Mouse (Mus musculus) liver, embryonic 12.5 days (tissue): ENCODE measurements at regions not wholly inside any gene's neighbourhood (a gene's known extent, or its start where the extent isn't known, plus 50 kb on each side); places are given as distances from the start of the nearest gene placed in this dataset.

Source experiments
- ATAC-seq: fragments of 200-750 bp; cut with Nextera tagmentation; 2 replicates; pipeline ENCODE4 v1.8.0; 2017; ENCODE audit warnings: moderate number of reproducible peaks, mild to moderate bottlenecking, moderate library complexity
- H3K27ac ChIP-seq: fragments of 300-500 bp; sonication (generic); 2 replicates; pipeline ENCODE4 v1.5.1; 2016; ENCODE audit warnings: mild to moderate bottlenecking
- H3K27me3 ChIP-seq: fragments of 300-500 bp; sonication (generic); replicated peaks from 2 replicates; pipeline ENCODE4 v1.6.1; 2016; ENCODE audit warnings: mild to moderate bottlenecking, moderate library complexity
- H3K36me3 ChIP-seq: fragments of 300-500 bp; sonication (generic); 2 replicates; pipeline ENCODE4 v1.6.1; 2016; ENCODE audit warnings: mild to moderate bottlenecking, moderate library complexity
- H3K4me1 ChIP-seq: fragments of 300-500 bp; sonication (generic); 2 replicates; pipeline ENCODE4 v1.6.1; 2016
- H3K4me2 ChIP-seq: fragments of 300-500 bp; sonication (generic); 2 replicates; pipeline ENCODE4 v1.6.1; 2016; ENCODE audit warnings: mild to moderate bottlenecking, moderate library complexity
- H3K4me3 ChIP-seq: fragments of 300-500 bp; sonication (generic); 2 replicates; pipeline ENCODE4 v1.5.1; 2016; ENCODE audit warnings: mild to moderate bottlenecking, moderate library complexity
- H3K9ac ChIP-seq: fragments of 300-500 bp; sonication (generic); 2 replicates; pipeline ENCODE4 v1.6.1; 2016; ENCODE audit warnings: mild to moderate bottlenecking, moderate library complexity
- H3K9me3 ChIP-seq: fragments of 300-500 bp; sonication (generic); replicated peaks from 2 replicates; pipeline ENCODE4 v1.6.1; 2016; ENCODE audit warnings: mild to moderate bottlenecking, moderate library complexity
- whole genome bisulfite sequencing: fragments of 180-500 bp; shearing (Covaris S2); methylation state at CpG from one replicate; pipeline ENCODE4 v1.1.7; 2016; ENCODE audit not compliant: insufficient replicate concordance; 5-methylcytosine and 5-hydroxymethylcytosine counted together

DNA sequence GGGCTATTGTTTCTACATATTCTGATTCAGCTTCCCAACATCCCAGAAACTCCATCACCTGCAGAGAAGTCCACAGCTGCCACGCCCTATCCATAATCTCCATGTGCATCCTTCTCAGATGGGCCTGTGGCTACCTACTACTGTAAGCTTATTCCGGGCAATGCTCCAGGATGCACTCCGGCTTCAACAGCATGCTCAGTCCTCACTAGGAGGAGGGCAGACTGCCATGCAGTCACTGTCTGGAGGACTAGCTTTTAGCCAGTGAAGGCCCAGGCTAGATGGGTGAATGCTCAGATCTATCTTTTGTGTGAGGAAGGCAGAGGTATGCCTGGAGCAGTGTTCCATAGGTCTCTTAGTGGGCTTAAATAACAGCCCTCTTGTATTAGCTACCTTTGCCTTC is 124.7 kb downstream of the Gm19935 start:
- WGBS: 75% methylated on average over 3 of the region's 3 CpGs
- H3K27ac ChIP-seq: no peak overlapping the region
- H3K4me1 ChIP-seq: no peaks in the 10 kb centered on the region
- no peaks in the 10 kb centered on the region for H3K36me3 ChIP-seq
- no peak overlapping the region for H3K9ac ChIP-seq
- no peak overlapping the region for H3K4me2 ChIP-seq
- H3K27me3 ChIP-seq: no peaks in the 10 kb centered on the region
- H3K9me3 ChIP-seq: no peaks in the 10 kb centered on the region; the same call in 1 of the 2 replicates
- ATAC-seq: no peak
- H3K4me3 ChIP-seq: no peak overlapping the region

DNA sequence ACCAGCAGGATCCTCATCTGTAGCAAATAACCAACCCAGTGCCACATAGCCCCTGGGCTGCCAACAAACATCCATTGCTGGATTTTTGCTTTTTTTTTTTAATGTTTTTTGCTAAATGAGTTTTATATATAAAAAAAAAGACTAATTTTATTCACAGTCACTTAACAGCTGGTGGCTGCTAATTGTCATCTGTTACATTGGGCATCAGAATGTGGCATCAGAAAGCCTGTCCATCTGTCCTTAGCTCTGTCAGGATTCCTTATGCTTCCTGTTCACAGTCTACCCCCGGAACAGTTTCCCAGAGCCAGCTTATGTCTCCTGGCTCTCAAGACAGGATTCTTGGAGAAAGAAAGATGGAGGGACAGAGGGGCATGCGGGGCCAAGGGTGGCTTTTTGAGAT is 132.1 kb downstream of the Gm19935 start:
- Histone ChIP-seq H3K9me3 (no peaks in the 10 kb centered on the region; the same call in 1 of the 2 replicates), H3K9ac (no peak overlapping the region), H3K27me3 (no peaks in the 10 kb centered on the region), H3K4me3 (no peak overlapping the region), H3K36me3 (no peaks in the 10 kb centered on the region), H3K4me2 (no peak overlapping the region), H3K27ac (no peak overlapping the region), H3K4me1 (no peaks in the 10 kb centered on the region)
- 56% methylated on average over 2 of the region's 2 CpGs for WGBS
- ATAC-seq: no peak

DNA sequence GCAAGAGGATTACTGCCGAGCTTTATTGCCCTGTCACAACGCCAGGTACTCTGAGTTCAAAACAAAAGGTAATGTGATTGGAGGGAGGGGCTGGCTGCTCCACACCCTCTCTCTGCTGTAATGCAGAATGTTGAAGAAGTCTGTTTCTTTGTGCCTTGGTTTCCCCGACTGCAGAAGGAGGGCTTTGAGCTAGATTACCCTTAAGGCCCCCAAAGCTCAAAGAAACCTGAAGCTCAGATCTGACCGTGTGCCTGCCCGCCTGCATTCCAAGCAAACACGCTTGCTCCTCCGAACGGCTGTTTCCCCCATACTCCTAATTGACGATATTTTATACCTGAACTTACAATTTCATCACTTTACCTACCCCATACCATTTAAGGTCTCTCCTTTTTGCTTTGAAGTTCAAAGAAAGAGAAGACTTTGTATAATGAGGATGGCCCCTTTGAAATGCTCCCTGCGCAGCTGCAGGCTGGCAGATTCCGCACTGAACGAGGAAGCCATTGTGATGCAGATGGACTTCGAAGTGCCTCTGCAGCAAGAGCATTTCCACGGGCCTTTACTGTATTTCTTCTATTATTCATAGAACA is 146.6 kb downstream of the Gm19935 start:
- no peak overlapping the region for H3K9ac ChIP-seq
- no peak for ATAC-seq
- H3K36me3 ChIP-seq: no peaks in the 10 kb centered on the region
- no peak overlapping the region for H3K4me3 ChIP-seq
- 7% methylated on average over 14 of the region's 14 CpGs for WGBS
- H3K27me3 ChIP-seq: no peaks in the 10 kb centered on the region
- H3K27ac ChIP-seq: no peak overlapping the region
- no peaks in the 10 kb centered on the region for H3K4me1 ChIP-seq
- H3K4me2 ChIP-seq: peak overlapping the region; percentile 35
- no peaks in the 10 kb centered on the region for H3K9me3 ChIP-seq

DNA sequence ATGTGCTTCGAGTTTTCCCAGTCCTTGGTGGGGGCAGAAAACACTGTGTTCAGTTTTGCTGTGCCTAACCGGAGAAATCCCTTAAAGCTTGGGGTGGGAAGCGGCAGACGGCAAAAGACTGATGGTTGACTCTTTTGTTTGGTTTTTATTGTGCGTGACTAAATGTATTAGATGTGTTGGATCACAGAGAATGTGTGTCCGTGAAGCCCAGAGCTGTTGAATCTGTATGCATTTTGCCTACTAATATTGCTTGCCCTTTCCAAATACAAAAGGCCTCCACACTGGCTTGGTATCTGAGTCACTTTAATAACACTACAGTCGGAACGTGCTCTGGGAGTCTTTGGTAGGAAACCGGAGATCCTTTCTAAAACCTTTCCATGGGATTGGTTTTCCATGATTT is 147.8 kb downstream of the Gm19935 start:
- Histone ChIP-seq H3K4me1 (no peaks in the 10 kb centered on the region), H3K4me3 (no peak overlapping the region), H3K4me2 (no peak overlapping the region), H3K9ac (no peak overlapping the region), H3K9me3 (no peaks in the 10 kb centered on the region), H3K27ac (no peak overlapping the region), H3K36me3 (no peaks in the 10 kb centered on the region), H3K27me3 (no peaks in the 10 kb centered on the region)
- WGBS: 72% methylated on average over 9 of the region's 9 CpGs
- no peak for ATAC-seq

DNA sequence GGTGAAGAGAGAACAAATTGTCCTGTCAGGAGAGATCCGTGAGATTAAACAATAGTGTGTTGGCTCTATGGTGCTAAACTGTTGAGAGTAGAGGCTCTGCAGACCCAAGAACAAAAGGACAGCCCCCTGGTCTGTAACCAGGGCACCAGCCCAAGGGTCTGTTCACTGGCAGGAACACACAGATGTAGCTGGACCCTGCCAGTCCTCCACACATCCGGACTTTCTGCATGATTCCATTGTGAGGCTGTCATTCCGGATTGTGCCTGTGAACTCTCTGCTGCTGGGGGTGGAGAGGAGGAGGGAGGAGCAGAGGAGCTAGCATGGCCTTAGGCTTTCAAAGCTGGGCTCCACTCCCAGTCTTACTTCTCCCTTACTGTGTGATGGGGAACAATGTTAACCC is 158.1 kb downstream of the Gm19935 start:
- Histone ChIP-seq H3K9ac (no peak overlapping the region), H3K36me3 (no peaks in the 10 kb centered on the region), H3K4me3 (no peak overlapping the region), H3K4me2 (no peak overlapping the region), H3K9me3 (peaks cover 10% of the 10 kb centered on the region), H3K27ac (no peak overlapping the region), H3K27me3 (no peaks in the 10 kb centered on the region), H3K4me1 (no peaks in the 10 kb centered on the region)
- ATAC-seq: no peak
- 17% methylated on average over 3 of the region's 3 CpGs for WGBS

DNA sequence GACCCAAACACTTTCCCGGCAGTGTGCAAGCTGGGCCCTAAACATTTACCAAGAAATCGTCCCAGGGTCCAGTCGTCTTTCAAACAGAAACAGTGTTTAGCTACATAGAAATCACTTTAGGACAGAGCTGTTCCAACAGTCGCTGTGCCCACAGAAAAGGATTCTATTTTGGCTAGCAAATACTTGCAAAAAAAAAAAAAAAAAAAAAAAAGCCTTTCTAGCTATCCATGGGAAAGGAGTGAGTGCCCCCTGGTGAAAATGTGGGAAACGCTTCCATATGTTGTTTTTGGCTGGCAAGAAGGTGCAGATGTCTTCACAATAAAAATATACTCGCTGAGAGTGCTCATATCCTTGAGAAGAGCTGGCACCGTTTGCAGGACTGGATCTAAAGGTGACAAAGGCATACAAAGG is 159.5 kb downstream of the Gm19935 start:
- H3K4me1 ChIP-seq: no peaks in the 10 kb centered on the region
- H3K4me3 ChIP-seq: no peak overlapping the region
- peaks cover 10% of the 10 kb centered on the region for H3K9me3 ChIP-seq
- H3K27ac ChIP-seq: no peak overlapping the region
- H3K27me3 ChIP-seq: no peaks in the 10 kb centered on the region
- H3K36me3 ChIP-seq: no peaks in the 10 kb centered on the region
- no peak overlapping the region for H3K9ac ChIP-seq
- no peak overlapping the region for H3K4me2 ChIP-seq
- 36% methylated on average over 7 of the region's 7 CpGs for WGBS
- ATAC-seq: no peak

DNA sequence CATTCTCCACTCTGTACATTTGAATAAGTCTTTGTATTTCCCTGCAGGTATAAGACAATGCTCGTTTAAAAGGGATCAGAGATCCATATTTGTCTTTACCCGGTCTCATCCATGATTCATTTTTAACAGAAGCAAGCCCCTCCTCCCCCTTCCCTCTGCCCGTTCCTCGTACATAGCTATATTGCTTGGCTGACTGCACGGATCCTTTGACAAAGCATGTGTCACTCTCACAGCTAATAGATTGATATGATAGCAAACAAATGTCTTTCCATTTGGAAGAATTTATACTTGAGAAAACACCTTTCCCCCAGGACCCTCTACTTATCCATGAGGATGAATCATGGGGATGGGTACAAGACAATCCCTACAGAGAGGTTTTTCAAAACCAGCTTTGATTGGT is 160.1 kb downstream of the Gm19935 start:
- Histone ChIP-seq H3K36me3 (no peaks in the 10 kb centered on the region), H3K9ac (no peak overlapping the region), H3K4me3 (no peak overlapping the region), H3K4me2 (no peak overlapping the region), H3K4me1 (no peaks in the 10 kb centered on the region), H3K27ac (no peak overlapping the region), H3K27me3 (no peaks in the 10 kb centered on the region), H3K9me3 (peaks cover 7% of the 10 kb centered on the region)
- no peak for ATAC-seq
- 57% methylated on average over 5 of the region's 5 CpGs for WGBS

DNA sequence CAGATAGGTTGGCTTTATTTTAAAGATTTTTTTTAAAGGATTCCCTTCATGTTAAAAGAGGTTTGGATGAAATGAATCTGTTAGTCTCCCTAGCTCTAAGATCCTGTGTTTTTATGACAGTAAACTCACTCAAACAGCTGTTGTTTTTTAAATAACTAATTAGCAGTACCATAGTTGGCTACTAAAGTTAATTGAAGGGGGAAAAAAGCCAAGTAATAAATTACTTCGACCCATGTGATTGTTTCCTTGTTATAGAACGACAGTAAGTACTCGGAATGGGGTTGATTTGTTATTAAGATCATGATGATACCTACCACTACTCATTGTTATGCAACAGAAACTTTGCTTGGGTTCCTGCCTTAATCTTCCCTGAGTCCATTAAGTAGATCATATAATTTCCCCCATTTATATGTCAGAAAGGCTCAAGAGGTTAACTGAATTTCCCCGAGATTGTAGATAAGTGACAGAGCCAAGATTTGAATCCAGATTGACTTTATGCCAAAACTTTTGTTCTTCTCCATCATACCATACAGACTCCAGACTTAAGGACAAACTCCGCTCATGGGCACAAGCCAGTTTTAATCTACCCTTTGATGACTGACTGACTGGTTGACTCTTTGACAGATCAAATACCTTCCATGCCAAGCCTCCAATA is 160.6 kb downstream of the Gm19935 start:
- no peak for ATAC-seq
- no peak overlapping the region for H3K4me2 ChIP-seq
- H3K4me1 ChIP-seq: no peaks in the 10 kb centered on the region
- peaks cover 2% of the 10 kb centered on the region for H3K9me3 ChIP-seq
- H3K27ac ChIP-seq: no peak overlapping the region
- no peak overlapping the region for H3K9ac ChIP-seq
- WGBS: 69% methylated on average over 5 of the region's 5 CpGs
- no peaks in the 10 kb centered on the region for H3K36me3 ChIP-seq
- H3K27me3 ChIP-seq: no peaks in the 10 kb centered on the region
- no peak overlapping the region for H3K4me3 ChIP-seq

DNA sequence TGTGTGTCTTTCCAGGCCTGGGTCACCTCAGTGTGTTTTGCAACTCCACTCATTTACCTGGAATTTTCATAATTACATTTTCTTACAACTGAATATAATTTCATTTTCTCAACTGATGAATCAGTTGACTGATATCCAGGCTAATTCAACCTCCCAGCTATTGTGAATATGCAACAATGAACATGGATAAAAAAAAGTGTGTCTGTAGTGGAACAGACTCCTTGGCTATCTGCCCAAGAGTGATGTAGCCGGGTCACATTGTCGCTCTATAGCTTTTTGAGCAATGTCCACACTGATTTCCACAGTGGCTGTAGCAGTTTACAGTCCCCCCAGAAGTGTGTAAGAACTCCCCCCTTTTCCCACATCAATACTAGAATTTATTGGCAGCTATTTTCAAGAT is 162.4 kb downstream of the Gm19935 start:
- Histone ChIP-seq H3K4me3 (no peak overlapping the region), H3K4me1 (no peaks in the 10 kb centered on the region), H3K27me3 (no peaks in the 10 kb centered on the region), H3K4me2 (no peak overlapping the region), H3K36me3 (no peaks in the 10 kb centered on the region), H3K9me3 (no peaks in the 10 kb centered on the region; the same call in 1 of the 2 replicates), H3K9ac (no peak overlapping the region), H3K27ac (no peak overlapping the region)
- 75% methylated on average over 2 of the region's 2 CpGs for WGBS
- ATAC-seq: no peak

DNA sequence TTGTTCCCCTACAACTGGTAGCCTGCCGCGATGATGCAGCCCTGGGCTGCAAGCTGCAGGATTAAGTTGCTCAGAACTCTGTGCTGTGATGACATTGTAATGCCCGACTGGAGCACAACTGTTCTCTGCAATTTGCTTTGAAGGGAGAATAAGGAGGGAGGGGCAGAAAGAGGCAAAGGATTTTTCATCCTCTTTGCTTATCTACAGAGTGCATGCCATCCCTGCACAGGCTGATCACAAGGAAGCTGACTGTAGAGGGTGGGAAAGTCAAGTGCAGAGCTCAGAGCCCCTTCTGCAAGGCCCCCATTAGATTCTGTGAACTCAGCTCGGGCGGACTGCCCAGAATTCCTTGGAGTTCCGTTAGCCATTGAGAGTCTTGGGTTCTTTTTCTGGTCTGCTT is 174.8 kb downstream of the Gm19935 start:
- no peak for ATAC-seq
- Histone ChIP-seq H3K4me1 (no peaks in the 10 kb centered on the region), H3K4me3 (no peak overlapping the region), H3K4me2 (no peak overlapping the region), H3K27me3 (no peaks in the 10 kb centered on the region), H3K27ac (no peak overlapping the region), H3K9me3 (peaks cover 3% of the 10 kb centered on the region; the same call in 1 of the 2 replicates), H3K9ac (no peak overlapping the region), H3K36me3 (no peaks in the 10 kb centered on the region)
- 56% methylated on average over 6 of the region's 6 CpGs for WGBS

DNA sequence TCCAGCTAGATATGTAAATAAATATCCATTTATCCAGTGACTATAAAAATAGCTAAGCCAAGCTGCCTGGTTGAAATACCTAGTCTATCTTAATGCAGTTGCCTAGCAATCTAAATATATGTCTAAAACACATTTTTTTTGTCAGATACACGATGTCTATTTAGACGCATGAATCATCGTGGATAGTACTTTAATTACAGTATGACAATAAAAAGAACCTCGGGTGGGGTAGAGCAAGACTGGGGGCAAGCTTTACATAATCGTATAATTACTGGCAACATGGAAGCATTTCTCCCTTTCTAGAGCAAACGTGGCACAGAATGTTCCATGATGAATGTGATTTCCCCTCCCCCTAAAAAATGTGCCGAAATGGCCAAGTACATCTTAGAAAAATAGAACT is 180.4 kb downstream of the Gm19935 start:
- Histone ChIP-seq H3K4me3 (no peak overlapping the region), H3K4me2 (no peak overlapping the region), H3K27ac (no peak overlapping the region), H3K9ac (no peak overlapping the region), H3K4me1 (no peaks in the 10 kb centered on the region), H3K9me3 (no peaks in the 10 kb centered on the region), H3K36me3 (no peaks in the 10 kb centered on the region), H3K27me3 (no peaks in the 10 kb centered on the region)
- 71% methylated on average over 7 of the region's 7 CpGs for WGBS
- no peak for ATAC-seq

DNA sequence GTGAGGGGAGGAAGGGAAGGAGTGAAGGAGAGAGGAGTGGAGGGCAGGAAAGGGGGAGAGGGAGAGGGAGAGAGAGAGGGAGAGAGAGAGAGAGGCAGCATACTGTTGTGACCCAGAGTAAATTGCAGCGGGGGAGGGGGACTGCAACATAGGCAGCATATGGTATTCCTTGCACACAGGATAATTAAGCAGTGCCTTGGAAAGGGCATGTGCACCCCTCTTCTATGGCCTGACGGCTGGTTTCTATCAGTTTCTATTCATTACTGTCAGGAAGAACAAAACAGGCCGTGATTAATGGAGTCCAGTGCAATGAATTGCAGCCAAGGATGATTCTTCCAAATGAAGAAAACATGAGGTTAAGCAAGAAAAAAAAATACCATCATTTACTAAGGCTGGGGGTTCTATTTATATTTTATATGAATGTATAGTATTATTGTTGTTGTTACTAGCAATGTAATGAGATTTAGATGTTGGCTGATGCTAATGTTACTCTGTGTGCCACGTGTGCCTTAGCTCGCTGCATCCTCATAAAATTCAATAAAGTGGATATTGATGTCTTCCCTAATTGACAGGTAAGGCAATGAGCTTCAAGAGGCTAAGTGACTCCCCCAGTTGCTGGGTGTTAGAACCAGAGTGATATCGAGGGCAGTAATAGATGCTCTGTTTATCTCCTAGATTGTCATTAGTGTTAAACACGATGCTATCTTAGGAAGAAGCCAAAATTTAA is 181.3 kb downstream of the Gm19935 start:
- 55% methylated on average over 7 of the region's 7 CpGs for WGBS
- Histone ChIP-seq H3K9ac (no peak overlapping the region), H3K9me3 (no peaks in the 10 kb centered on the region), H3K4me1 (no peaks in the 10 kb centered on the region), H3K4me2 (no peak overlapping the region), H3K27me3 (no peaks in the 10 kb centered on the region), H3K4me3 (no peak overlapping the region), H3K27ac (no peak overlapping the region), H3K36me3 (no peaks in the 10 kb centered on the region)
- ATAC-seq: no peak
